Mouse (Mus musculus) olfactory bulb, adult 2 months (tissue): ENCODE results near the gene Hspa12a.

ENCODE experiments used
- CTCF ChIP-seq: fragments of 200-500 bp; IDR thresholded peaks from 2 replicates; pipeline ENCODE4 v1.5.1; 2012; ENCODE audit warnings: low read depth, mild to moderate bottlenecking, low read length, moderate library complexity; ENCODE audit not compliant: insufficient read depth
- POLR2A ChIP-seq: fragments of 200-500 bp; IDR thresholded peaks from 2 replicates; pipeline ENCODE4 v1.6.1; 2012; ENCODE audit warnings: mild to moderate bottlenecking, low read depth, low read length, moderate library complexity; ENCODE audit not compliant: insufficient read depth

- TF ChIP-seq CTCF (no peak), POLR2A (no peak)
These were observed 184.6 kb downstream of the Hspa12a start for GRCm38 (mm10) chr19:58758871-58759270.
